Mouse (Mus musculus) forebrain, embryonic 13.5 days (tissue): ENCODE results near the gene Plch1. TPM values are rescaled to one million over a fixed set of nuclear protein-coding genes. Genes with fewer than 3 reads are reported as not detected.

Experiments
- ATAC-seq: fragments of 200-750 bp; cut with Nextera tagmentation; 2 replicates; pipeline ENCODE4 v1.8.0; 2017
- H3K27ac ChIP-seq: fragments of 300-500 bp; sonication (generic); 2 replicates; pipeline ENCODE4 v1.5.1; 2015; ENCODE audit warnings: inconsistent platforms, mild to moderate bottlenecking, moderate library complexity
- H3K27me3 ChIP-seq: fragments of 300-500 bp; sonication (generic); 2 replicates; pipeline ENCODE4 v1.6.1; 2015; ENCODE audit warnings: mild to moderate bottlenecking, inconsistent platforms
- H3K36me3 ChIP-seq: fragments of 300-500 bp; sonication (generic); 2 replicates; pipeline ENCODE4 v1.6.1; 2015; ENCODE audit warnings: mild to moderate bottlenecking, inconsistent platforms; ENCODE audit not compliant: poor library complexity, severe bottlenecking
- H3K4me1 ChIP-seq: fragments of 300-500 bp; sonication (generic); 2 replicates; pipeline ENCODE4 v1.6.1; 2015; ENCODE audit warnings: inconsistent platforms
- H3K4me2 ChIP-seq: fragments of 300-500 bp; sonication (generic); 2 replicates; pipeline ENCODE4 v1.6.1; 2015; ENCODE audit warnings: inconsistent platforms, mild to moderate bottlenecking, moderate library complexity
- H3K4me3 ChIP-seq: fragments of 300-500 bp; sonication (generic); 2 replicates; pipeline ENCODE4 v1.5.1; 2015; ENCODE audit warnings: mild to moderate bottlenecking, inconsistent platforms
- H3K9ac ChIP-seq: fragments of 300-500 bp; sonication (generic); 2 replicates; pipeline ENCODE4 v1.6.1; 2015; ENCODE audit warnings: mild to moderate bottlenecking, inconsistent platforms
- H3K9me3 ChIP-seq: fragments of 300-500 bp; sonication (generic); replicated peaks from 2 replicates; pipeline ENCODE4 v1.6.1; 2016; ENCODE audit warnings: inconsistent platforms
- WGBS: fragments of 180-500 bp; shearing (Covaris S2); methylation state at CpG from one replicate; pipeline ENCODE4 v1.1.7; 2015; 5-methylcytosine and 5-hydroxymethylcytosine counted together
- polyA plus RNA-seq: library from polyadenylated mRNA; unstranded; fragments of >200 nt; fragmentation: Nextera tagmentation; extraction: Ambion mirVana; gene quantifications from 2 replicates; pipeline ENCODE4 v1.2.1, GENCODE M21; 2015

Plch1 gene
- polyA plus RNA-seq, 1 experiment from 2014 or later: 9.8 TPM

DNA sequence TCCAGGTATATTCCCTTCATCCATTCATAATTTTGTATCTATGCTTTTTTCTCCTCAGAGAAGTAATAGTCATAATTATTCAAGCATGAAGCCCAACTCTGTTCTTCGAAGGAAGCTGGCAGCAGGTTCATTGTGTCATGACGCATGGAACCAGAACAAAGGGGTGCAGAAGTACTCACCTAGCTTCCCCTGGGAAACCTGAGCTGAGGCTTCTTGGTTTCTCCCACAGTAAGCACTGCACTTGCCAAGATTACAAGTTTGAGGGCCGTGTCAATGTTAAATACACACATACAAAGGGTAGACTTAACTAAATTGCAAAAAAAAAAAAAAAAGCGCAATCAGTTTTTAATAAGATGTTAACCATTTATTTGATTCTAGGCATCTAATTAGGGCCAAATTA is 3.0 kb downstream of the Plch1 start:
- WGBS: 37% methylated on average over 4 of the region's 4 CpGs
- Histone ChIP-seq H3K27me3 (no peaks in the 10 kb centered on the region), H3K4me1 (peaks cover 44% of the 10 kb centered on the region), H3K9ac (no peak overlapping the region), H3K9me3 (no peaks in the 10 kb centered on the region), H3K4me3 (no peak overlapping the region), H3K4me2 (peak overlapping the region; percentile 79; the same call in 1 of the 2 replicates), H3K27ac (no peak overlapping the region; the same call in 1 of the 2 replicates), H3K36me3 (no peaks in the 10 kb centered on the region)
- ATAC-seq: no peak

GRCm38 (mm10) chr3:63895786-63896185 is 3.5 kb downstream of the Plch1 start:
- Histone ChIP-seq H3K4me1 (peaks cover 41% of the 10 kb centered on the region), H3K4me3 (no peak overlapping the region), H3K27ac (no peak overlapping the region), H3K27me3 (no peaks in the 10 kb centered on the region), H3K9me3 (no peaks in the 10 kb centered on the region), H3K36me3 (no peaks in the 10 kb centered on the region), H3K9ac (no peak overlapping the region), H3K4me2 (no peak overlapping the region)
- no peak for ATAC-seq
- 6% methylated on average over 2 of the region's 2 CpGs for WGBS

DNA sequence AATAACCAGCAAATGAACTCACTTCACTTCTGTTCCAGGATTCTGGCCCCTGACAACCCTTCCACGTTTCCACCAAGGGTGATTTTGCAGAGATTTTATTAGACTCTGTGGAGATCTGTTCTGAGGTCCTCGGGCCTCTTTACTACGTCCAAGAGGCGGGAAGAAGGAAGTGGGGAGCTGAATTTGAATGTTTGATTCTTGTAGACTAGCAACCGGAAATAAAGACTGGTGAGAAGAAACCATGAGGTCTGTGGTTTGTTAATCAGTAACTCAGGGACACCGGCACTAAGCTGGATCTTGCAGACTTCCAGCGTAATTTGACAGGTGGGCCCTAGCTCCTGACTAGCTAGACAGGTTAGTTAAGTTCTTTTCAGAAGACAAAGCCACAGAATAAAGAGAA is 5.6 kb downstream of the Plch1 start:
- 76% methylated on average over 7 of the region's 7 CpGs for WGBS
- H3K27ac ChIP-seq: no peak overlapping the region
- H3K9ac ChIP-seq: no peak overlapping the region
- no peak for ATAC-seq
- H3K4me2 ChIP-seq: no peak overlapping the region
- H3K36me3 ChIP-seq: no peaks in the 10 kb centered on the region
- no peak overlapping the region for H3K4me3 ChIP-seq
- H3K9me3 ChIP-seq: no peaks in the 10 kb centered on the region
- H3K4me1 ChIP-seq: peaks cover 29% of the 10 kb centered on the region
- H3K27me3 ChIP-seq: no peaks in the 10 kb centered on the region

DNA sequence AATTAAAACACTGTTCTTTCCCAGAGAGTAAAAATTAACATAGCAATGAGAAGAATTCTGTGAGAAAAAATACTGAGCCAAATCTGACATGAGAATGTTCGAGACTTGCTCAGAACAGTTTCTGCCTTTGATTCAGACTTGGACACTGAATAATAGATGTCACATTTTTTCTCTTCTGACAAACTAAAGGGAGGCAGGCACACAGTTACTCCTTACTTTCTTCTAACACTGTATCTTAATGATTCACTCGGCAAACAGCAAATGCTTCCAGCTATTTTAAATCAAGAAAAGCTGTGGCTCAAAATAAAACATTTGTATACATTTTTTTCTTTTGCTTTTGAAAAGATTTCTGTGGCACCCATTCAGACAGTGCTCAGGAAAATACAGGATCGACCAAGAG is 7.1 kb downstream of the Plch1 start:
- no peaks in the 10 kb centered on the region for H3K9me3 ChIP-seq
- no peak overlapping the region for H3K4me2 ChIP-seq
- no peak overlapping the region for H3K9ac ChIP-seq
- no peak for ATAC-seq
- H3K4me1 ChIP-seq: peaks cover 18% of the 10 kb centered on the region
- H3K27me3 ChIP-seq: no peaks in the 10 kb centered on the region
- no peak overlapping the region for H3K27ac ChIP-seq
- 57% methylated on average over 3 of the region's 3 CpGs for WGBS
- H3K4me3 ChIP-seq: no peak overlapping the region
- H3K36me3 ChIP-seq: no peaks in the 10 kb centered on the region

DNA sequence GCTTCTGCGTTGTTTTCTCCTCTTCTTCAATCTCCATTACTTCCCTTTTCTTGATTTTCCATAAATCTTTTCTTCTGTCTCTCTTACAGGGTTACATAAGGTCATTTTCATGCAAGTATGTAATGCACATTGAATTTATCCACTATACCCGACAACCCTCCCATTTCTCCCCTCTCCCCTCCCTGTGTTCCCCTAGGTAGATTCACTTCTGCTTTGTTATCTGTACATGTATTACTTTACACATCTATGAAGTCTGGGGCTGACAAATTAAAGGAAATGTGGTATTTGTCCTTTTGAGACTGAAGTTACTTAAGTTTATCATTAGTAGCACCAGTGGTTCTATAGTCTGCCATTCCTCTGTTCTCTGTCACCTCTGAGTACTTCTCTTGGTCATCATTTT is 18.2 kb downstream of the Plch1 start:
- no peaks in the 10 kb centered on the region for H3K27me3 ChIP-seq
- H3K27ac ChIP-seq: no peak overlapping the region
- ATAC-seq: no peak
- H3K4me3 ChIP-seq: no peak overlapping the region
- no peak overlapping the region for H3K4me2 ChIP-seq
- WGBS: 90% methylated on average over 2 of the region's 2 CpGs
- 0 out of 2 replicates have a peak, but pooled peaks cover 4% of the 10 kb centered on the region for H3K4me1 ChIP-seq
- no peak overlapping the region for H3K9ac ChIP-seq
- H3K36me3 ChIP-seq: peaks cover 12% of the 10 kb centered on the region; the same call in 1 of the 2 replicates
- H3K9me3 ChIP-seq: no peaks in the 10 kb centered on the region; the same call in 1 of the 2 replicates

DNA sequence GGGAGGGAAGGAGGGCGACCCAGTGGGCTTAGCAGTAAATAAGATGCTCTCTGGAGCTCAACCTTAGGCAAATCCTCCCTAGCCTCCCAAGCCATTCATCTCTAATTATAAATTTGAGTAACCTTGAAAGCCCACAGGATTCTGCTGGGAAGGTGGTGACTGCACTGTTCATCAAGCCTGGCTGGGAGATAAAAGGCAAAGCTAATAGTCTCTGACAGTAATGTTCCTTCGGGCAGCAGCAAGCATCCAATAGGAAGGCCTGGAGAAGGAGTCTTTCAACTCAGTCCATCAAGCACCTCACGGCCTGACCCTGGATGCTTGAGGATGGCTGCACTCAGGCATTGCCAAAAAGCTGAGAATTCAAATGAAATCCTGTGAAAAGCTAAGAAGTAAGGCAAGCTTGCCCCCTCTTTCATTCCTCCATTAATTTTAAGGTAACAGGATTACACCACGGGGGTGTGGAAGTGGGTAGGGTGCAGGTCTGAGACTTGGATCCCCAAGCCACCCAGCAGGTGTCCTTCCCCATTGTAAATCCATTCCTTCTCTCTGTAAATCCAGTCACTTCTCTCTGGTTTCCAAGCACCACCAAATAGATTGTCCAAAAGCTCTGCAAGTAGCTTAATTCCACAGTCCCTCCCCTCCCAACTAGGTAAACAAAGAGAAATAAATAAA is 20.1 kb downstream of the Plch1 start:
- Histone ChIP-seq H3K9ac (no peak overlapping the region), H3K27me3 (no peaks in the 10 kb centered on the region), H3K4me1 (0 out of 2 replicates have a peak, but pooled peaks cover 4% of the 10 kb centered on the region), H3K27ac (no peak overlapping the region), H3K9me3 (no peaks in the 10 kb centered on the region), H3K36me3 (no peaks in the 10 kb centered on the region), H3K4me3 (no peak overlapping the region), H3K4me2 (no peak overlapping the region)
- WGBS: 8% methylated on average over 4 of the region's 4 CpGs
- no peak for ATAC-seq

DNA sequence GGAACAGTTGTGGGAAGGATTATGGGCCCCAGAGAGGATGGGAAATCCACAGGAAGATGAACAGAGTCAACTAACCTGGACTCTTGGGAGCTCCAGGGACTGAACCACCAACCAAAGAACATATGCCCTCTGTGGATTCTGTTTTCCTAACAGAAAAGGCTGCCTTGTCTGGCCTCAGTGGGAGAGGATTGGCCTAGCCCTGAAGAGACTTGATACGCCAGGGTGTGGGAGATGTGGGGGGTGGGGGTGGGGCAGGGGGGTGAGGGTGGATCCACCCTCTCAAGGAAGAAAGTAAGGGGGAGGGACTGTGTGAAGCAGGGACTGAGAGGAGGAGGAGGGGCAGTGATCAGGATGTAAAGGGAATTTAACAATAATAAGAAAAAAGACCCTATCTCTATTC is 26.5 kb downstream of the Plch1 start:
- no peak overlapping the region for H3K4me3 ChIP-seq
- no peak for ATAC-seq
- H3K4me1 ChIP-seq: peaks cover 15% of the 10 kb centered on the region
- H3K27me3 ChIP-seq: no peaks in the 10 kb centered on the region
- H3K4me2 ChIP-seq: no peak overlapping the region
- H3K27ac ChIP-seq: no peak overlapping the region
- no peaks in the 10 kb centered on the region for H3K9me3 ChIP-seq
- 23% methylated on average over 1 of the region's 1 CpGs for WGBS
- H3K36me3 ChIP-seq: peaks cover 5% of the 10 kb centered on the region; the same call in 1 of the 2 replicates
- H3K9ac ChIP-seq: no peak overlapping the region

DNA sequence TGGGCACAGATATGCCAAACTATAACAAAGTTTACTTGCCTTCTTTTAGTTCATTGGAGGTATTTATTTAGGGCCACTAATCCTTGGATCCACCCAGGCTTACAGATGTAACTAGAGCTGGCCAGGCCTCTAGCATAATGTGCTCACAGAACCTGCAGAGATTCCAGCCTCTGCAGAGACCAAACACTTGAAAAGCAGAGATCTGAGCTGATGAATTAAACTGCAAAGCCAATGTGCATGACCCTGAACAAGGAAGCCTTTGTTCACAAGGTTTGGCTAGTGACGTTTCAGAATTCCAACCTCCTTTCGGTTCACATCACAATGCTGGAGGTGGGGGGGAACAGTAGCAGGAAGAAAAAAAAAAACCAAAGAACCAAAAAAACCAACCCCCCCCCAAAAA is 28.0 kb downstream of the Plch1 start:
- H3K9ac ChIP-seq: no peak overlapping the region
- H3K27me3 ChIP-seq: no peaks in the 10 kb centered on the region
- 0% methylated on average over 2 of the region's 2 CpGs for WGBS
- H3K36me3 ChIP-seq: peaks cover 5% of the 10 kb centered on the region; the same call in 1 of the 2 replicates
- H3K4me1 ChIP-seq: peaks cover 15% of the 10 kb centered on the region
- ATAC-seq: peak; percentile 76; the same call in 1 of the 2 replicates
- no peak overlapping the region for H3K4me2 ChIP-seq
- no peak overlapping the region for H3K4me3 ChIP-seq
- no peaks in the 10 kb centered on the region for H3K9me3 ChIP-seq
- H3K27ac ChIP-seq: no peak overlapping the region

DNA sequence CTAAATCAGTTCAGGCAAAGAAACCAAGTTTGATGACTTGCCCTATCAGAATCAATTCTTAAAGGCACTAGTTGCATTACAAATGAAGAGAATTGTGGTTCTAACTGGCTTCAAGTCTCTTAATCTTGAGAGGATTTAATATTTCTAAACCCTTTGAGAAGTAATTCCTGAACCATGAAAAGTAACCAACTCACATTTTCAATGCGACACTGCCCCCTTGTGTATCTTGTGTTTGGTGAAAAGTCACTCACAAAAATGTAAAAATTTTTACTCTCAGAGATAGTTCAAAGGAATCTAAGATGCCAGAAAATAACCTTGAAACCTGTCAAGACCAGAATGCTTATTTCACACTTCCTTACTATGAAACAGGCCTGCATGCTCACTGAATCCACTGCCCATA is 31.0 kb downstream of the Plch1 start:
- ATAC-seq: no peak

GRCm38 (mm10) chr3:63865069-63865468 is 34.2 kb downstream of the Plch1 start:
- ATAC-seq: peak; percentile 42; the same call in 1 of the 2 replicates
- Histone ChIP-seq H3K27ac (no peak overlapping the region), H3K36me3 (peaks cover 5% of the 10 kb centered on the region; the same call in 1 of the 2 replicates), H3K4me2 (no peak overlapping the region), H3K9me3 (no peaks in the 10 kb centered on the region), H3K9ac (no peak overlapping the region), H3K27me3 (no peaks in the 10 kb centered on the region), H3K4me1 (peaks cover 23% of the 10 kb centered on the region), H3K4me3 (no peak overlapping the region)
- 31% methylated on average over 2 of the region's 2 CpGs for WGBS

More for the DNA sequence above, 31.0 kb downstream of the Plch1 start:
- Histone ChIP-seq H3K4me3 (no peak overlapping the region), H3K36me3 (peaks cover 5% of the 10 kb centered on the region; the same call in 1 of the 2 replicates), H3K27me3 (no peaks in the 10 kb centered on the region), H3K4me1 (peaks cover 32% of the 10 kb centered on the region), H3K27ac (no peak overlapping the region), H3K4me2 (no peak overlapping the region), H3K9me3 (no peaks in the 10 kb centered on the region), H3K9ac (no peak overlapping the region)
- 77% methylated on average over 1 of the region's 1 CpGs for WGBS

DNA sequence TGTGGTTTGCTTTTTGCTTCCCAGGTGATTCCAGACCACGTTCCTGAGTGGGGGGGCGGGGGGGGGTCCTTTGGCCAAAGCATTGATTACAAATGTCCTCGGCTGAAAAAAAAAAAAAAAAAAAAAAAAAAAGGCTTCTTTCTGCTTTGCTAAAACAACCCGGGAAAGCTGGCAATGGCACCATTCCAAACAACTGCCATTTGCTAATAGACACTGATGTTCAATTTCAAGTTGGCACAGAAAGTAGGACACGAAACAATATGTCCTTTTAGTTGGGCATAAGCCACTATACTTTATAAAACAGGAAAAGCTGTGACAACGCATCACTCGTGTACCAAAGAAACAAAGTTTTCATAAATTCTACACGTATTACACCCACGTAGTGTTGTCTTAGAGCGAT is 36.6 kb downstream of the Plch1 start:
- H3K9me3 ChIP-seq: no peaks in the 10 kb centered on the region
- H3K4me3 ChIP-seq: no peak overlapping the region
- H3K36me3 ChIP-seq: no peaks in the 10 kb centered on the region
- H3K27me3 ChIP-seq: no peaks in the 10 kb centered on the region
- H3K9ac ChIP-seq: no peak overlapping the region
- ATAC-seq: 0 out of 2 replicates have a peak, but pooled peaks have one; percentile 23
- H3K4me1 ChIP-seq: peaks cover 23% of the 10 kb centered on the region
- 65% methylated on average over 10 of the region's 10 CpGs for WGBS
- no peak overlapping the region for H3K27ac ChIP-seq
- H3K4me2 ChIP-seq: peak overlapping the region; percentile 28; the same call in 1 of the 2 replicates

DNA sequence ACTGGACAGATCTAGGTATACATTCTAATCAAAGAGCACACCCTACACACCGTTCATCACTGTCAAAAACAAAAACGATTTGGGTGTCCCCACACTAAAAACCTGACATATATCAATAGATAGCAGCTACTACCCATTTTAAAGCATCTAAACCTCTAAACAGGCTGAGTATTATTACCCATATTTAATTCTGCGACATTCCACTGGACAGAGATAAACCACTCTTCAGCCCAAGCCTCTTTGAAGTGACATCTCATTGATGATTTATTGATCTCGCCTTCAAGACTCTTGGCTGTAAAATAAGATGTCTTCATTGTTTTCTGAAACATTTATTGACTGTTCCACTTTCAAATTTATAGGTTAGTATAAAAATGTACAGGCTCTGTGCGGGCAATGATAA is 46.4 kb downstream of the Plch1 start:
- no peaks in the 10 kb centered on the region for H3K36me3 ChIP-seq
- no peak overlapping the region for H3K4me2 ChIP-seq
- 89% methylated on average over 5 of the region's 5 CpGs for WGBS
- no peak overlapping the region for H3K9ac ChIP-seq
- H3K4me3 ChIP-seq: no peak overlapping the region
- H3K4me1 ChIP-seq: peaks cover 13% of the 10 kb centered on the region
- no peaks in the 10 kb centered on the region for H3K9me3 ChIP-seq
- no peaks in the 10 kb centered on the region for H3K27me3 ChIP-seq
- no peak overlapping the region for H3K27ac ChIP-seq
- ATAC-seq: no peak
